ENCODE assay signal across 9 mouse cellular contexts in genomic region chr4:124943022-124943421, GRCm38 (mm10). TPM values are rescaled to one million over a fixed set of nuclear protein-coding genes. Genes with fewer than 3 reads are reported as not detected.
A peak's percentile ranks its signal among the peaks of the same experiment; 100 is the strongest.
DNase-seq lines count a peak whose midpoint lies in the region; ATAC-seq and TF ChIP-seq lines count a peak whose summit lies in the region.
"Had no signal": no experiment of that assay in that cellular context is flagged by ENCODE, and none has a peak within 500 bp of the region (broad histone marks: within the 10 kb centered on the region; RNA-seq: fewer than 3 reads in every experiment).

No protein-coding gene starts in this region.

- no peak overlapping the region for H3K4me3 ChIP-seq in liver, postnatal 0 days (ENCODE audit: low read depth, low read length)
- H3K4me3 ChIP-seq: limb, embryonic 13.5 days had no signal

- no peak overlapping the region for H3K27ac ChIP-seq in liver, postnatal 0 days (ENCODE audit: low read depth)
- H3K27ac ChIP-seq: limb, embryonic 13.5 days had no signal

- no peak for TF ChIP-seq EP300 in liver, postnatal 0 days (IDR thresholded peaks at IDR 0.05; ENCODE audit: low read depth)

- no peak for ATAC-seq in liver, postnatal 0 days

- no peaks in the 10 kb centered on the region for H3K27me3 ChIP-seq in liver, postnatal 0 days (ENCODE audit: insufficient read depth, low read length)

- WGBS in liver, postnatal 0 days (ENCODE audit: insufficient replicate concordance) = 2% methylated on average over 4 of the region's 4 CpGs

- H3K36me3 ChIP-seq in liver, postnatal 0 days (replicated peaks; ENCODE audit: insufficient read depth, low read length) = peaks cover 10% of the 10 kb centered on the region

- H3K4me1 ChIP-seq in liver, postnatal 0 days (ENCODE audit: insufficient read depth) = no peaks in the 10 kb centered on the region; the same call in 1 of the 2 replicates

- H3K9me3 ChIP-seq in liver, postnatal 0 days (ENCODE audit: low read length) = no peaks in the 10 kb centered on the region
- H3K9me3 ChIP-seq: limb, embryonic 13.5 days had no signal

- peak; percentile 85 for DNase-seq in CD4-positive, CD25-positive, alpha-beta regulatory T cell, adult 2 months (ENCODE audit: low read depth, low spot score)
- DNase-seq in R1 (ENCODE audit: low read depth, low spot score) = peak; percentile 74
- peak; percentile 87 to 92 for DNase-seq in cerebellum, postnatal 14 days
- DNase-seq in gastrocnemius, postnatal 25 days = peak; percentile 30
- peak; percentile 76 for DNase-seq in kidney, postnatal 14 days
- peak; percentile 88 for DNase-seq in liver, postnatal 0 days
- peak; percentile 80 for DNase-seq in retina, postnatal 1 day
- peak; percentile 59 for DNase-seq in urinary bladder, adult 2 months (ENCODE audit: low spot score)

- peak; percentile 97 for TF ChIP-seq CTCF in liver, postnatal 0 days (IDR thresholded peaks at IDR 0.05; ENCODE audit: low read depth)

- H3K4me2 ChIP-seq in liver, postnatal 0 days (ENCODE audit: low read depth, low read length) = no peak overlapping the region
- H3K4me2 ChIP-seq: limb, embryonic 13.5 days had no signal

- H3K9ac ChIP-seq in liver, postnatal 0 days (replicated peaks) = no peak overlapping the region
- H3K9ac ChIP-seq: limb, embryonic 13.5 days had no signal

RNA-seq across cellular contexts. Expression of gene Cdca8, which starts 3.9 kb away (rescaled TPM):
- total RNA-seq in gastrocnemius, postnatal 25 days (2021) = under 1 TPM; 0.61 to 0.99 TPM
- polyA plus RNA-seq in liver, postnatal 0 days (2015; fragmentation: Nextera tagmentation; extraction: Ambion mirVana) = 49.5 and 56.3 TPM in 2 replicates
- polyA plus RNA-seq in urinary bladder, adult 2 months (2012; rRNA removed) = 2.0 and 3.3 TPM in 2 replicates

RNA-seq across cellular contexts. Expression of gene 9930104L06Rik, which starts 6.2 kb away (rescaled TPM):
- total RNA-seq in gastrocnemius, postnatal 25 days (2021) = 1 to 10 TPM; 6.7 to 6.8 TPM
- polyA plus RNA-seq in liver, postnatal 0 days (2015; fragmentation: Nextera tagmentation; extraction: Ambion mirVana) = 2.4 and 2.6 TPM in 2 replicates
- polyA plus RNA-seq in urinary bladder, adult 2 months (2012; rRNA removed) = 17.4 and 17.8 TPM in 2 replicates

RNA-seq across cellular contexts. Expression of gene Rspo1, which starts 43.2 kb away (rescaled TPM):
- under 1 TPM; 0.41 to 0.72 TPM for total RNA-seq in gastrocnemius, postnatal 25 days (2021)
- 0.41 and 0.86 TPM in 2 replicates for polyA plus RNA-seq in liver, postnatal 0 days (2015; fragmentation: Nextera tagmentation; extraction: Ambion mirVana)
- 6.3 and 7.5 TPM in 2 replicates for polyA plus RNA-seq in urinary bladder, adult 2 months (2012; rRNA removed)

Comparison
In these comparisons a context has a peak if more than half of its experiments do, and no peak if none do; other contexts are left out.
1. DNase-seq: peak in every context shown above with its lines; median percentile 90 in cerebellum, postnatal 14 days; 88 in liver, postnatal 0 days; 85 in CD4-positive, CD25-positive, alpha-beta regulatory T cell, adult 2 months; 80 in retina, postnatal 1 day; 76 in kidney, postnatal 14 days; 74 in R1; 59 in urinary bladder, adult 2 months; 30 in gastrocnemius, postnatal 25 days.
2. RNA of gene Cdca8, which starts 3.9 kb away (polyA plus RNA-seq): 49.5 to 56.3 TPM in liver, postnatal 0 days; 2.0 to 3.3 TPM in urinary bladder, adult 2 months; every median in the first group is over 10 times any median in the second.